Mouse (Mus musculus): ENCODE results near the gene Degs2. TPM values are rescaled to one million over a fixed set of nuclear protein-coding genes. Genes with fewer than 3 reads are reported as not detected.
A peak's percentile ranks its signal among the peaks of the same experiment; 100 is the strongest.

Gene Degs2
- polyA plus RNA-seq, 1 experiment from 2014 or later = 3.0 TPM

GRCm38 (mm10) chr12:108675614-108676401 lies 26.3 kb downstream of the Degs2 start:
- Histone ChIP-seq H3K4me2 (ENCODE audit: low read depth, low read length) (no peak overlapping the region), H3K9ac (ENCODE audit: low read length) (no peak overlapping the region), H3K4me3 (ENCODE audit: low read length) (no peak overlapping the region), H3K27me3 (ENCODE audit: control insufficient read depth, insufficient read depth, low read length) (no peaks in the 10 kb centered on the region), H3K27ac (ENCODE audit: low read length) (no peak overlapping the region), H3K9me3 (replicated peaks; ENCODE audit: control insufficient read depth, low read length) (no peaks in the 10 kb centered on the region), H3K36me3 (ENCODE audit: control insufficient read depth, insufficient read depth) (peaks cover 27% of the 10 kb centered on the region), H3K4me1 (ENCODE audit: control insufficient read depth, insufficient read depth, low read length) (peaks cover 6% of the 10 kb centered on the region)
- no peak for ATAC-seq (replicated peaks; ENCODE audit: extremely low read depth, insufficient read depth, low FRiP score)
- WGBS = 68% methylated on average over 8 of the region's 8 CpGs

DNA sequence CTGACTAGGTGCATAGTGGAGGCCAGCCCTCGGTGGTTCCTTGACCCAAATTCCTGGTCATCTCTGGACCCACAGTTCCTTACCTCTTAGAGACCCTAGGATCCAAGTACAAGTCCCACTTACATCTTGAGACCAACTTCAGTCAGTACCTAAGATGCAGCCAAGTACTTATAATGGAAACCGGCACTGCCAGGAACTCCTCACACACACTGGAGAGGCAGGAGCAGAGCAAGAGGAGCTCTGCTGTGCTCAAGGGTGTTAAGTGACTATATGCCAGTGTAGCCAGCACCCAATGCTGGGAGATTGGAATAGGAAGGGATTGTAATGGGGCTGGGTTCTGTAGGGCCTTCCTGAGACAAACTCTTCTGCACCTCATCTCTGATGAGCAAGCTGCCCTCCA lies 27.2 kb downstream of the Degs2 start:
- no peak for ATAC-seq (replicated peaks; ENCODE audit: extremely low read depth, insufficient read depth, low FRiP score)
- no peak overlapping the region for H3K27ac ChIP-seq (ENCODE audit: low read length)
- 80% methylated on average over 2 of the region's 2 CpGs for WGBS
- peaks cover 24% of the 10 kb centered on the region for H3K36me3 ChIP-seq (ENCODE audit: control insufficient read depth, insufficient read depth)
- peaks cover 6% of the 10 kb centered on the region for H3K4me1 ChIP-seq (ENCODE audit: control insufficient read depth, insufficient read depth, low read length)
- no peak overlapping the region for H3K9ac ChIP-seq (ENCODE audit: low read length)
- H3K4me3 ChIP-seq (ENCODE audit: low read length) = no peak overlapping the region
- H3K9me3 ChIP-seq (replicated peaks; ENCODE audit: control insufficient read depth, low read length) = no peaks in the 10 kb centered on the region
- H3K27me3 ChIP-seq (ENCODE audit: control insufficient read depth, insufficient read depth, low read length) = no peaks in the 10 kb centered on the region
- no peak overlapping the region for H3K4me2 ChIP-seq (ENCODE audit: low read depth, low read length)

GRCm38 (mm10) chr12:108674502-108674901 lies 27.6 kb downstream of the Degs2 start:
- Histone ChIP-seq H3K36me3 (ENCODE audit: control insufficient read depth, insufficient read depth) (peaks cover 20% of the 10 kb centered on the region), H3K4me3 (ENCODE audit: low read length) (no peak overlapping the region), H3K9me3 (replicated peaks; ENCODE audit: control insufficient read depth, low read length) (no peaks in the 10 kb centered on the region), H3K27ac (ENCODE audit: low read length) (0 out of 2 replicates have a peak overlapping the region, but pooled peaks have one; percentile 21), H3K4me1 (ENCODE audit: control insufficient read depth, insufficient read depth, low read length) (peaks cover 6% of the 10 kb centered on the region), H3K4me2 (ENCODE audit: low read depth, low read length) (no peak overlapping the region), H3K27me3 (ENCODE audit: control insufficient read depth, insufficient read depth, low read length) (no peaks in the 10 kb centered on the region), H3K9ac (ENCODE audit: low read length) (no peak overlapping the region)
- WGBS = 38% methylated on average over 4 of the region's 4 CpGs
- no peak; the same call in 1 of the 2 replicates for ATAC-seq (replicated peaks; ENCODE audit: extremely low read depth, insufficient read depth, low FRiP score)

DNA sequence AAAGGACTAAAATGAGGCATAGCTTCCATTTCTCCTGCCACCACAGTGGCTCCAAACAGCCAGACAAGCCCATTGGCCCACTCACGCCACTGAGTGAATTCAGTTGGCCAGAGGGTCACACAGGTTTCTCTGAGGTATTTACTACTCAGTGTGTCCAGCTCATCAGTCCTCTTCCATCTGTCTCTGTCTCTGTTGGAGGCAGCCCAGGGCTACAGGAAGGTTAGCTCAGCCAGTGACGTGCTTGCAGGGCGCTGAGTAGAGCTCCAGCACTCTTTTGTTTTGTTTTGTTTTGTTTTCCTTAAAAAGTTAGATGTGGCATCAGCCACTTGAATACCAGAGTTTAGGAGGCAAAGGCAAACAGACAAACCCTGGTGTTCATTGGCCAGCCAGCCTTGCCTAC lies 28.6 kb downstream of the Degs2 start:
- Histone ChIP-seq H3K9ac (ENCODE audit: low read length) (no peak overlapping the region), H3K9me3 (replicated peaks; ENCODE audit: control insufficient read depth, low read length) (no peaks in the 10 kb centered on the region), H3K4me2 (ENCODE audit: low read depth, low read length) (no peak overlapping the region), H3K4me1 (ENCODE audit: control insufficient read depth, insufficient read depth, low read length) (peaks cover 10% of the 10 kb centered on the region), H3K36me3 (ENCODE audit: control insufficient read depth, insufficient read depth) (peaks cover 12% of the 10 kb centered on the region), H3K27ac (ENCODE audit: low read length) (peak overlapping the region; percentile 7; the same call in 1 of the 2 replicates), H3K4me3 (ENCODE audit: low read length) (no peak overlapping the region), H3K27me3 (ENCODE audit: control insufficient read depth, insufficient read depth, low read length) (no peaks in the 10 kb centered on the region)
- ATAC-seq (replicated peaks; ENCODE audit: extremely low read depth, insufficient read depth, low FRiP score) = no peak
- WGBS = 81% methylated on average over 3 of the region's 3 CpGs

DNA sequence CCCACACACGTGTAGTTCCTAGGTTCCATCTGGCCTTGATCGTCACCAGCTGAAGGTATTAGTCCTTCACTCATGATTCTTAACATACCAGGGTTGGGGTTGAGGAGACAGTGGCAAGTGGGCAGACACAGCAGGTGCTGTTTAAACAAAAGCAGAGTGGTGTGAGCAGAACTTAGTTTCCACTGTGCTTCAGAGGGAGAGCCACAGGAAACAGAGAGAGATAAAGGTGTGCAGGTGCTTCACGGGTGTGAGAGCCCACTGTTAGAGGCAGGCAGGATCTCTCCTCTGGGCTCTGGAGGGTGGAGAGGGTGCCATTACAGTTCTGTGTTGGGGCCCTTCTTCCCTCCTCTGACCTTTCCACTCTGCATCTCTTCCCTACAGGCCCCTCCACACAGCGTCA lies 29.2 kb downstream of the Degs2 start:
- H3K27me3 ChIP-seq (ENCODE audit: control insufficient read depth, insufficient read depth, low read length) = no peaks in the 10 kb centered on the region
- H3K4me2 ChIP-seq (ENCODE audit: low read depth, low read length) = no peak overlapping the region
- peak overlapping the region; percentile 7; the same call in 1 of the 2 replicates for H3K27ac ChIP-seq (ENCODE audit: low read length)
- peaks cover 16% of the 10 kb centered on the region for H3K4me1 ChIP-seq (ENCODE audit: control insufficient read depth, insufficient read depth, low read length)
- no peak overlapping the region for H3K9ac ChIP-seq (ENCODE audit: low read length)
- H3K9me3 ChIP-seq (replicated peaks; ENCODE audit: control insufficient read depth, low read length) = no peaks in the 10 kb centered on the region
- ATAC-seq (replicated peaks; ENCODE audit: extremely low read depth, insufficient read depth, low FRiP score) = no peak
- peaks cover 12% of the 10 kb centered on the region; the same call in 1 of the 2 replicates for H3K36me3 ChIP-seq (ENCODE audit: control insufficient read depth, insufficient read depth)
- WGBS = 72% methylated on average over 4 of the region's 4 CpGs
- H3K4me3 ChIP-seq (ENCODE audit: low read length) = no peak overlapping the region

DNA sequence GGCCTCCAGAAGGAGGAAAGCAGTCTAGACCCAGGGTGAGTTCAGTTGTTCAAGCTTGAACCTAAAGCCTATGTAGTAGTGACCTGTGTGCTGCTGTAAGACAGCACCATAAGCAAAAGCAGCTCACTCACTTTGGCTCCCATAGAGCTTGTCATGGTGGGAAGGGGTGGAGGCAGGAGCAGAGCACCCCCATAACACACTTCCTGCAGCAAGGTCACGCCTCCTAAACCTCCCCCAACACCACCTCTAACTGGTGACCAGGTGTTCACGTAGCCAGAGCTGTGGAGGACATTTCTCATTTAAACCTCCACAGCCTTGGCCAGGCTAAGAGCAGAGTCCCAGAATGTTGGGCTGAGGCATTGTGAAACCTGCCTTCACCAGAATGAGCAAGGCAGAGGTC lies 30.6 kb downstream of the Degs2 start:
- WGBS = 85% methylated on average over 2 of the region's 2 CpGs
- Histone ChIP-seq H3K4me1 (ENCODE audit: control insufficient read depth, insufficient read depth, low read length) (peaks cover 16% of the 10 kb centered on the region), H3K27ac (ENCODE audit: low read length) (no peak overlapping the region), H3K9me3 (replicated peaks; ENCODE audit: control insufficient read depth, low read length) (no peaks in the 10 kb centered on the region), H3K4me3 (ENCODE audit: low read length) (no peak overlapping the region), H3K27me3 (ENCODE audit: control insufficient read depth, insufficient read depth, low read length) (no peaks in the 10 kb centered on the region), H3K9ac (ENCODE audit: low read length) (no peak overlapping the region), H3K36me3 (ENCODE audit: control insufficient read depth, insufficient read depth) (0 out of 2 replicates have a peak, but pooled peaks cover 6% of the 10 kb centered on the region), H3K4me2 (ENCODE audit: low read depth, low read length) (no peak overlapping the region)
- no peak for ATAC-seq (replicated peaks; ENCODE audit: extremely low read depth, insufficient read depth, low FRiP score)

GRCm38 (mm10) chr12:108668606-108669235 lies 33.4 kb downstream of the Degs2 start:
- Histone ChIP-seq H3K27me3 (ENCODE audit: control insufficient read depth, insufficient read depth, low read length) (no peaks in the 10 kb centered on the region), H3K4me1 (ENCODE audit: control insufficient read depth, insufficient read depth, low read length) (peaks cover 10% of the 10 kb centered on the region), H3K4me2 (ENCODE audit: low read depth, low read length) (no peak overlapping the region), H3K27ac (ENCODE audit: low read length) (peak overlapping the region; percentile 63), H3K36me3 (ENCODE audit: control insufficient read depth, insufficient read depth) (0 out of 2 replicates have a peak, but pooled peaks cover 6% of the 10 kb centered on the region), H3K9ac (ENCODE audit: low read length) (no peak overlapping the region; the same call in 1 of the 2 replicates), H3K4me3 (ENCODE audit: low read length) (no peak overlapping the region), H3K9me3 (replicated peaks; ENCODE audit: control insufficient read depth, low read length) (no peaks in the 10 kb centered on the region)
- WGBS = 47% methylated on average over 8 of the region's 8 CpGs
- peak; percentile 56 for ATAC-seq (replicated peaks; ENCODE audit: extremely low read depth, insufficient read depth, low FRiP score)

- 0 out of 2 replicates have a peak, but pooled peaks have one; percentile 52 for ATAC-seq (replicated peaks; ENCODE audit: extremely low read depth, insufficient read depth, low FRiP score)
- WGBS = 83% methylated on average over 1 of the region's 1 CpGs
- no peak overlapping the region for H3K4me3 ChIP-seq (ENCODE audit: low read length)
- H3K9ac ChIP-seq (ENCODE audit: low read length) = 0 out of 2 replicates have a peak overlapping the region, but pooled peaks have one; percentile 32
- H3K27ac ChIP-seq (ENCODE audit: low read length) = peak overlapping the region; percentile 59
- no peak overlapping the region for H3K4me2 ChIP-seq (ENCODE audit: low read depth, low read length)
- H3K9me3 ChIP-seq (replicated peaks; ENCODE audit: control insufficient read depth, low read length) = no peaks in the 10 kb centered on the region
- H3K36me3 ChIP-seq (ENCODE audit: control insufficient read depth, insufficient read depth) = peaks cover 5% of the 10 kb centered on the region; the same call in 1 of the 2 replicates
- H3K27me3 ChIP-seq (ENCODE audit: control insufficient read depth, insufficient read depth, low read length) = no peaks in the 10 kb centered on the region
- H3K4me1 ChIP-seq (ENCODE audit: control insufficient read depth, insufficient read depth, low read length) = peaks cover 16% of the 10 kb centered on the region
Measured at GRCm38 (mm10) chr12:108657350-108657749, 44.8 kb downstream of the Degs2 start.
